Mouse (Mus musculus): ENCODE data around the gene Dctpp1. TPM values are rescaled to one million over a fixed set of nuclear protein-coding genes. Genes with fewer than 3 reads are reported as not detected.
"Not testable (repeated sequence)": the region's sequence is repeated elsewhere in the genome, so short reads cannot be mapped to it uniquely, and the experiment has no call there.

The Dctpp1 gene
- total RNA-seq, 1 experiment from 2014 or later, result 50.7 TPM

DNA sequence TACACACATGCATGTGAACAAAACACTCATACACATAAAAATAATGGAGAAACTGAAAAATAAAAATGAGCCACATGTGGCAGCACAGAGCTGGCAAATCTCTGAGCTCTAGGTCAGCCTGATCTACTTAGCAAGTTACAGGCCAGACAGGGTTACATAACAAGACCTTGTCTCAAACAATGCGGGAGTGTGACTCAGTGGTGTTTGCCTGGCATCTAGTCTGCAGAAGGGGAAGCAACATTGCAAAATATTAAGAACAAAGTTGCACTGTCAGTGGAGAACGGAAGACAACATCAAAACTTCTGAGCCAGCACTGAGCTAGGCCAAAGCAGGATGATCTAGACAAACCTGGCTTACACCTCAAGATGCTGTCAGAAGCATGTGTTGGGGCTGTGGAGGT is 9.7 kb upstream of the Dctpp1 start:
- no peak for DNase-seq

DNA sequence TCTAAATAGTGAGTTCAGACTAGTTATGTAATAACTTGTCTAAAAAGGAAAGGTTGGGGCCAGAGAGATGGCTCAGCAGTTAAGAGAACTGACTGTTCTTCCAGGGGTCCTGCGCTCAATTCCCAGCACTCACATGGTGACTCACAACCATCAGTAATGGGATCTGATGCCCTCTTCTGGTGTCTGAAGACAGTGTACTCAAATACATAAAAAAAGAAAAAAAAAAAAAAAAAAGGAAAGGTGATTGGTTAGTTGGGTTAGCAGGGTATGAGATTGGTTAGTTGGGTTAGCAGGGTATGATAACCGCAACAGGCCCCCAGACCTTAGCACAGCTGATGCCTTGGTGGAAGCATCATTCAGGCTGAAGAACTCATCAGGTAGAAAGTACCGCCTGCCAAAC is 3.0 kb upstream of the Dctpp1 start:
- DNase-seq, result no peak

DNA sequence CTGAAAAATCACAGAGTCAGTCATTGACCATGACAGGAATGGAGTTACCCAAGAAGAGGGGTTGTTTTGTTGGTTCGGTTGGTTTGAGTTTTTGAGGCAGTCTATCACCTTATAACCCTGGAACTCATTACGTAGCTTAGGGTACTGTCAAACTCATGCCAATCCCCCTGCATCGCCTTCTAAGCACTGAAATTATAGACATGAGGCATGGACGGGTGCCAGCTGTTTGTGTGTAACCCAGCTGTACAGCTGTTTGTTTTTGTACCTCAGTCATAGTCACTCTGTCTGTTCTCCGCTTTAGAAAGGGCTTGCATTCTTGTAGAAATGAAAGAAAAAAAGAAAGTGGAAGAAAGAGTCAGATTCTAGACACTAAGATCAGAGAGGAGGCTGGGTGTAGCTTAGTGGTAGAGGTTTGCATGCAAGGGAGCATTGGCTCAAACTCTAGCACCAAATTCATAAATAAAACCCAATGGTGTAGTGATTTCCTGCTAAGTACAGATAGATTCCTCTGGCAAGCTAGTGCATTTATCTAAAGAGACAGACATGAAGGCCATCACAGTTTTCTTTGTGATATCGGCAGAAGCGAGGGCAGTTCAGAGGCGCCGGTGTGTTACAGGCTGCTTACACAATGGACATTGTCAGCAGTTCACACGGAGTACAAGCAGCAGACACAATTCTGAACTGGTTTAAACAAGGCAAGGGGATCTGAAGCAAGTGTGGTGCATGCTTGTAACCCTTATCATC is 1.9 kb upstream of the Dctpp1 start:
- DNase-seq, result no peak

DNA sequence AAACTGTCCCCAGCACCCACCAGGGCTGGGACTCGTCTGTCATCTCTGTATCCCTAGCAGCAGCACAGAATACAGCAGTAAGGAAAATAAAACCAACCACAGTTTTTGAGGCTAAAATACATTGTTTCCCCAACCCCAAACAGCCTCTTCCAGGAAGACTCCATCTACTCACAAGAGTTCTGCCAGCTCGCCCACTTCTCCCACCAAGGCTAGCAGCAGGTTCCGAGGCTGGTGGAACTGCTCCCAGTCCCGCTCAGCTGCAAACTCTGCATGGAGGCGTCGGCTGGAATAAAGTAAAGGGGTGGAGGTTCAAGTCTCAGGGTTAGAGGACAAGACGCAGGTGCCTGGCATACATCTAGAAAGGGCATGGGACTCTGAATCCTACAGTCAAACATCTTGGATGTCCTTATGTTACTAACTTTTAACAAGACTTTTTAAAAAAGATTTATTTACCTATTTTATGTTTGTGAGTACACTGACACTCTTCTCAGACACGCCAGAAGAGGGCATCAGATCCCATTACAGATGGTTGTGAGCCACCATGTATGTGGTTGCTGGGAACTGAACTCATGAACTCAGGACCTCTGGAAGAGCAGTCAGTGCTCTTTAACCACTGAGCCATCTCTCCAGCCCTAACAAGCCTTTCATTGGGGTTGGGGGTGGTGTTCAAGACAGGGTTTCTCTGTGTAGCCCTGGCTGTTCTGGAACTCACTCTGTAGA is 1.2 kb downstream of the Dctpp1 start:
- DNase-seq, result no peak

DNA sequence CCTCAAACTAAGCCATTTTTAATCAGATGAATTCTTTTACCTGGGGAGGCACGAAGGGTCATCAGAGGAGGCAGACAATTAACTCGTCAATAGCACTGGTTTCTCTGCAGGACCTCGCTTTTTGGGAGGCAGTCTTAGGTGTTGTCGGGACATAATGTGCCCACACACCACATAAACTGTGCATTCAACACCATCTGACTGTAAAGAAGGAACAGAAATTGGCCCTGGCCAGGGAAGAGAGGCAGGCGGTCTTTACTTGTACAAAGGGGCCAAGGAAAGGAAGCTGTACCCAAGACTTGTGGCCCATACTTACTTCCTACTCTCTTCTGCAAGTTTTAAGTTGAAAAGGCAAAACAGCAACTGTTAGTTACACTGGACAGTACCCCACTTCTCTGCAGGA is 4.0 kb downstream of the Dctpp1 start:
- DNase-seq, result no peak

DNA sequence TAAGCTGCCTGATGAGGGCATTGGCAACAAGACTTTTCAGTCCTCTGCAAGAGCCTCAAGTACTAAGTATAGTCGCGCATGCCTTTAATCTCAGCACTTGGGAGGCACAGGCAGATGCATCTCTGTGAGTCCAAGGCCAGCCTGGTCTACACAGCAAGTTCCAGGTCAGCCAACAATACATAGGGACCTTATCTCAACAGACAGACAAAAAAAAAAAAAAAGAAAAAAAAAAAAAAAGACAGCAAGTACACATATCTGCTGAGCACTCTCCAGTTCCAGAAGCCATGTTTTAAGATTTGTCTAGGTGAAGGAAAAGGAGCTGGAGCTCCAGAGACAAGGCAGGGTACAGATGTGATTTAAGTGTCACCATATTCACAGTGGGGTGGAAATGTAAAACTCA is 4.5 kb downstream of the Dctpp1 start:
- DNase-seq, result no peak

DNA sequence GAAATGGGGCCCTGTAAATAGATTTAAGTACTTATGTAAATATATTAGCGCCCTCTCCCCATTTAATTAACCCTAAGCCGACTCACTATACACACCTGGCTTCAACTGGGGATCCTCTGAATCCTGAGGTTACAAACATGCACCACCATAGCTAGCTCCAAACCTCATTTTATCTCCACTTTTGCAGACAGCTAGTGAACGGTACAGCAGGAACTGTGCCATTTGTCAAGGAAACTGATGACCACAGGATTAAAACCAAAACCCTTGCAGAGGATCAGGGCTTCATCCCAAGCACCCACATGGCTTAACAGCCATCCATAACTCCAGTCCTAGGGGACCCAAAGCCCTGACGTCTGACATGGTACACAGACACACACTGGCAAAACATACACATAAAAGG is 5.5 kb downstream of the Dctpp1 start:
- DNase-seq, result no peak

DNA sequence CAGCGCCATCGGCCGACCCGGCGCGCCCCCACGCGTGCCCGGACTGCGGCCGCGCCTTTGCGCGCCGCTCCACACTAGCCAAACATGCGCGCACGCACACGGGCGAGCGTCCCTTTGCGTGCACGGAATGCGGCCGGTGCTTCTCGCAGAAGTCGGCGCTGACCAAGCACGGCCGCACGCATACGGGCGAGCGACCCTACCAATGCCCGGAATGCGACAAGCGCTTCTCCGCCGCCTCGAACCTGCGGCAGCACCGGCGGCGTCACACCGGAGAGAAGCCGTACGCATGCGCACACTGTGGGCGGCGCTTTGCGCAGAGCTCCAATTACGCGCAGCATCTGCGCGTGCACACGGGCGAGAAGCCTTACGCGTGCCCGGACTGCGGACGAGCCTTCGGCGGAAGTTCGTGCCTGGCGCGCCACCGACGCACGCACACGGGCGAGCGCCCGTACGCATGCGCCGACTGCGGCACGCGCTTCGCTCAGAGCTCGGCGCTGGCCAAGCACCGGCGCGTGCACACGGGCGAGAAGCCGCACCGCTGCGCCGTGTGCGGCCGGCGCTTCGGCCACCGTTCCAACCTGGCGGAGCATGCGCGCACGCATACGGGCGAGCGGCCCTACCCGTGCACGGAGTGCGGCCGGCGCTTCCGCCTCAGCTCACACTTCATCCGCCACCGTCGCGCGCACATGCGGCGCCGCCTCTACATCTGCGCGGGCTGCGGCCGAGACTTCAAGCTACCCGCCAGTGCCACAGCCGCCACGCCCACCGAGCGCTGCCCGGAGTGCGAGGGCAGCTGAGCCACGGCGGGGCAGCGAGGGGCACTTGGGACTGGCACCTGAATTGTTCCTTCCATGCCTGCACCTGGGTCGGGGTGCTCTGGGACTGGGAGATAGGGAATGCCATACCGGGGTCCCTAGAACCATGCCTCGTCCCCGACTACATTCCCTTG is 6.4 kb downstream of the Dctpp1 start:
- peak; percentile 96 for DNase-seq

DNA sequence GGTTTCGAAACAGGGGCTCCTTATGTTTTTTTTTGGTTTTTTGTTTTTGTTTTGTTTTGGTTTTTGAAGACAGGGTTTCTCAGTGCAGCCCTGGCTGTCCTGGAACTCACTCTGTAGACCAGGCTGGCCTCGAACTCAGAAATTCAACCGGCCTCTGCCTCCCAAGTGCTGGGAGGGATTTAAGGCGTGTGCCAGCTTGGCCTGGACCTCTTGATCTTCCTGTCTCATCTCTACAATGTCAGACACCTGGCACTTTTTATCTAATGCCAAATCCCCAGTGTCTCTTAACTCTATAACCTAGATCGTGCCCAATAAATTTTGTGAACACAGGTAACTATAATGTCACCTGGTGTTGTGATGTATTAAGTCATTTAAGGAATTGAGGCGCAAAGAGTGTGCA is 7.2 kb downstream of the Dctpp1 start:
- DNase-seq, result no peak

DNA sequence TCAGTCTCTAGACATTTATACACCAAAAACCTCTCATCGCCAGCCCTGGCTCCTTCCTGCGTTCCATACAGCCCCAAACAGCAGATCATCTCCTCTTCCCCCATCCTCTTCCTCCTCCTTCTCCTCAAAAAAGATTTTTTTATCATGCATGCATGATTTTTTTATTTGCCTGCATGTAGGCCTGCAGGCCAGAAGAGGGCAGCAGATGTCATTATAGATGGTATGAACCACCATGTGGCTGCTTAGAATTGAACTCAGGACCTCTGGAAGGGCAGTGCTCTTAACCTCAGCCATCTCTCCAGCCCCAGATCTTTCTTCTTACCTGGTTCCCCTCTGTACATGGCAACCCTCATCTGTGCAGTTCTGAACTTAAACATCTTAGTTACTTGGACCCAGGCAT is 8.1 kb downstream of the Dctpp1 start:
- DNase-seq, result no peak

DNA sequence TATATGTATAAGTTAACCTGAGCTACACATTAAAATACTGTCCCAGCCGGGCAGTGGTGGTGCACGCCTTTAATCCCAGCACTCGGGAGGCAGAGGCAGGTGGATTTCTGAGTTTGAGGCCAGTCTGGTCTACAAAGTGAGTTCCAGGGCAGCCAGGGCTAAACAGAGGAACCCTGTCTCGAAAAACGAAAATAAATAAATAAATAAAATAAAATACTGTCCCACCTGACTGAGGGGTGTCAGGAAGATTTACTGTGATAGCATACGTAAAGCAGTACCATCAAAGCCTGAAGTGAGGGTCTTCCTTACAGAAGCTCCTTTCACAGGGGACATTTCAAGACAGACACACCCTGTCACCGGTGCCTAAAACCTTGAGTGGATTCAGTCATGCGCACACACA is 10.0 kb downstream of the Dctpp1 start:
- not testable (repeated sequence) for DNase-seq

DNA sequence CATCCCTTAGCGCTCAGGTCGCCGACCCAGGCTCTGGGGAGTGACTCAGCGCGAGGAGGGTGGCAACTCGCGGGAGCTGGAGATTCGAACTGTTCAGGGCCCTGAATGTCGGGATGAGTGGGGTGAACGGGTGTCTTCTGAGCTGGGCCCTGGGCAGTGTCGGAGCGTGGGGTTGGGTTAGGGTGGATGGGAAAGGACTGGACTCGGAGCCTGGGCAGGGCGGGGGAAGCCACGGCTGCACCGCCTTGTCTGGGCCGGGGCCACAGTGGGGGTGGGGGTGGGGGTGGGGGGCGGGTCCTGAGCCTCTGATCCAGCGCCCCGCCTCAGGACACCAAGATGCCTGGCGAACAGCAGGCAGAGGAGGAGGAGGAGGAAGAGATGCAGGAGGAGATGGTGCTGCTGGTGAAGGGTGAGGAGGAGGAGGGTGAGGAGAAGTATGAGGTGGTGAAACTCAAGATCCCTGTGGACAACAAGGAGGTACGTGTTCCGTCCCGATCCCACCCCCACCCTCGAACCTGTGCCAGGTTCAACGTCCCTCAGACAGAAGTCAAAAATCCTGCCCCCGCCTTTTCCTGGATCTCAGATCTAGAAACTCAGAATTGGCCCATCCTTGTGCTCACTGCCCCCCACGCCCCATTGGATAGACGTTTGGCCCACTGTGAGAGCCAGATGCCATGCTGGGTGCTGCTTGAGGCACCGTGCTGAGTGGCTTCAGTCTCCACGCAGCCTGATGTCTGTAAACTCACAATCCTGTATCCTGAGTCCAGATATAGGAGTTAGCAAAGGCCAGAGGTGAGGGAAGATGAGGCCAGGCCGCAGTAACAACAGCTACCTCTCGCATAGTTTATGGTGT is 15.6 kb downstream of the Dctpp1 start:
- peak; percentile 55 for DNase-seq

DNA sequence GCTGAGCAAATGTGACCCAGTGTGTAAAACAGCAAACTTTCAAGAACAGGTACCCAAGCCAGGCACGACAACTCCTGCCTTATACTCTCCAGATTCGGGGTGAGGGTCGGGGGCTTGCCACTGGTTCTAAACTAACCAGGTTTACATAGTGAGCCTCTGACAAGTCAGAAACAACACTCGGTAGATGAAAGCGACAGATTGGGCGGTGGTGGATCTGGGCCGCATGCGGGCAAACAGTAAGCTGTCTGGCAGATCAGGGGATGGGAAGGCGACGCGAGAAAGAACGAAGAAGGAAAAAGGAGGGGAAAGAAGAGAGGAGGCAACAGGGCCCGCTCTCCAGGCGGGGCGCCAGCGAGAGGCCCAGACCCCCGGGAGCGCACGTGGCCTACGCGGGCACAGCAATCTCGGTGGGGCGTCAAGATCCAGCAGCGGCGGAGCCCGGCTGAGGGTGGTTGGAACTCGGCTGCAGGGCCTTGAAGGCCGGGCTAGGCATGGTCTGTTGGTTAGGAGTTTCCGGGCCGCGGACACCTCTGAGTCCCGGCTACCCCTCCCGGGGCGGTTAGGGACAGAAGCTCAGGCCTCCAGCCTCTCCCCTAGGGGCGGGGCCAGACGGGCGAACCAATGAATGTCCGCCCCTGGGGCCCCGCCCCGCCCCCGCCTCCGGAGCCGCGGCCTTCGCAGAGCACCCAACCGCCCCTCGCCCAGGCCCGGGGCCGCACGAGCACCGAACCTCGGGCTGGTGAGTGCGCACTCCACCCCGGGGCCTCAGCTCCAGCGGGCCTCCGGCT is 16.4 kb downstream of the Dctpp1 start, which contains the start of gene Zfp771:
Zfp771 (plus strand) TSS at position 405 of the 788 bp plus-strand sequence.
- peak; percentile 97 for DNase-seq

DNA sequence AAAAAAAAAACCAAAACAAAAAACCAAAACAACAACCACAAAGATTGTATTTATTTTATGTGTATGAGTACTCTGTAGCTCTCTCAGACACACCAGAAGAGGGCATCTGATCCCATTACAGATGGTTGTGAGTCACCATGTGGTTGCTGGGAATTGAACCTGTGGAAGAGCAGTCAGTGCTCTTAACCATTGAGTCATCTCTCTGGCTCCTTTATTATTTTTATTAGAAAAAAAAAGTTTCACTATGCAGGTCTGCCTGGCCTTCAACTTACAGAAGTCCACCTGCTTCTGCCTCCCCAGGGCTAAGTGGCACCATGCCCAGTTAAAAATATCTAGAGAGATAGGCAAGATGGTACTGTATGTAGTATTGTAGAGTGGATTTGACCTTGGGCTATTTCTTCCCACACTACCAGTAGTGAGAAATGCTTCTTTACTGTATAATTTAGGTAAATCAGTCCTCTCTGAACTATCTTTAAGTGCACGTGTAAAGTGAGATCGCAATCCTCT is 17.1 kb downstream of the Dctpp1 start:
- DNase-seq, result no peak

DNA sequence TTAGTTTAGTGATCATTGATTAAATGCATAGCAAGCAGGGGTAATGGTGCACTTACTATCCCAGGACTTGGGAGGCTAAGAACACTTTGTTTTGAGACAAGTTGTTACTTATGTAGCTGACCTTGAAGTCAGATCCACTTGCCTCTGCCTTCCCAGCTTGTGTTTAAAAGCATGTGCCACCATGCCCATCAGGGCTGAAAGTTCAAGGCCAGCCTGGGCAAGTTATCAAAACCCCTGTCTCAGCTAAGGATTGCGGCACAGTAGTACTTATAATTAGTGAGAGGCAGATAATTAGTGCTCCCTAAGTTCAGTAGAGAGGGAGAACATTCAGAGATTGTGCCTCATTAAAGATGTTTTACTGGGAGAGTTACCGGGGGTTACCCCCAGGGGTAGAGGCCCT is 25.7 kb downstream of the Dctpp1 start:
- peak; percentile 31 for DNase-seq

DNA sequence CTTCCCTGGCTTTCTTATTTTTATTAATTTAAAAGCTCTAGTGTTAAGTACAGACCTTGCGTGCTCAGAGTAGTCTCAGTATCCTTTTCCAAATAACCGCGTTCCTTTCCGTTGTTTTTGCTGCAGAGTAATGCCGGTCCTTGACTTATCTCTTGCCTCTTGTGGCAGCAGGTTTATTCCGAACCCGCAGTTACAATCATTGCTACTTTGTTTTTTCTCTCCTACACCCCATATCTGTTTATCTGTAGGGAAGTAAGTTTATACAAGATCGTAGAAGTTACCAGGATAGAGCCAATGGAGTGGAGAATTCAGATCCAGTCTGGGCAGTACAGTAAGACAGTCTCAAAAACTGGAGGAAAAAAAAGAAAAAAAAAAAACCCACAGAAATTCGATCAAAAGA is 26.7 kb downstream of the Dctpp1 start:
- DNase-seq, result no peak

DNA sequence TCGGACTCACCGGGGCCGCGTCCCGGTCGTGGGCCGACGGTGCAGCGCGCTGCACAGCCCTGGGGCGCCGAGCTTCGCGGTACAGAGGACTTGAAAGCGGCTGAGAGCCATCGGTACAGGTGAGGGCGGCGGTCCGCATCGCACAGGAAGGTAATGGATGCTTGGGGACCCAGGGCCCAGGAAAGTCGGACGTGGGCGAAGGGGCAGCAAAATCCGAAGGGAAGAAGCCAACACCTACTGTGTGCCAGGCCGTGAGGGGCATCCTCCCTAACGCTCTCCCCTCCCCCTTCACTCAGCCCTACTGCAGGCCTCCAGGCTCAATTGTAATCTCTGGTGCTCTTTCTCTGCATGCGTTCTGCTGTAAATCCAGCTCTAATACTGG is 27.1 kb downstream of the Dctpp1 start:
- DNase-seq, result no peak

DNA sequence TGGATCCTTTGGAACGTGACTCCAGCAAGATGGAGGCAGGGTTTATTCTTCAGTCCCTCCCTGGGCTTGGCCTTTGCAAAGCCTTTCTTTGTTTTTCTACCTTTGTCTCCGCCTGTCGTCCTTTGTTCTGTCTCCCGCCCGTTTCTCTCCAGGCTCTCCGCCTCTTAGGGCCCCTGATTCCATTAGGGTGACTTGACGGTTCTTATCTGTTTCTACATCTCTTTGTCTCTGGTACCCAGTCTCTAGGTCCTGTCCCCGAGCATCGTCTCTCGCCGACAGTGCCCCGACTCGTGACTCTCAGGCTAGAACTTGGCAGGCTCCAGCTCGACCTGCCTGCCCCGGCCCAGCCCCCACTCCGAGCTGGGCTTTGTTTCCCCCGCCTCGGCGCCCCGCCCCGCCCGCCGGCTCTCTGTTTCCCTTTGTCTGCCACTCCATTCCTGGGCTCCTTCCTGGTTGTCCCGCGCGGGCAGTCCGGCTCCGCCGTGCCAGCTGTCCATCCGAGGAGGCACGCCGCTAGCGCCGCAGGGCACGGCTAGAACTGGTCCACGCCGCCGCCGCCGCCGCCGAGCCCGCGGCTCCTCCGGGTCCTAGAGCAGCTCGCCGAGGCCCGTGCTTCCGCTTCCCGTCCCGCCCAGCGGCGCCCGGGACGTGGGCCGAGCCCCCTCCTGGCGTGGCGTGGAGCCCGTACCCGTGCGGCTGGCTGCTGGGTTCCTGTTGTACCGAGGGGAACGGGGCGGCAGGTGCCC is 27.7 kb downstream of the Dctpp1 start, which contains the start of the genes Zfp553 and Sept1:
Zfp553 (plus strand) TSS at position 440 of the 746 bp plus-strand sequence.
Sept1 (minus strand) TSS at position 509 of the 746 bp plus-strand sequence.
- DNase-seq, result peak; percentile 87

DNA sequence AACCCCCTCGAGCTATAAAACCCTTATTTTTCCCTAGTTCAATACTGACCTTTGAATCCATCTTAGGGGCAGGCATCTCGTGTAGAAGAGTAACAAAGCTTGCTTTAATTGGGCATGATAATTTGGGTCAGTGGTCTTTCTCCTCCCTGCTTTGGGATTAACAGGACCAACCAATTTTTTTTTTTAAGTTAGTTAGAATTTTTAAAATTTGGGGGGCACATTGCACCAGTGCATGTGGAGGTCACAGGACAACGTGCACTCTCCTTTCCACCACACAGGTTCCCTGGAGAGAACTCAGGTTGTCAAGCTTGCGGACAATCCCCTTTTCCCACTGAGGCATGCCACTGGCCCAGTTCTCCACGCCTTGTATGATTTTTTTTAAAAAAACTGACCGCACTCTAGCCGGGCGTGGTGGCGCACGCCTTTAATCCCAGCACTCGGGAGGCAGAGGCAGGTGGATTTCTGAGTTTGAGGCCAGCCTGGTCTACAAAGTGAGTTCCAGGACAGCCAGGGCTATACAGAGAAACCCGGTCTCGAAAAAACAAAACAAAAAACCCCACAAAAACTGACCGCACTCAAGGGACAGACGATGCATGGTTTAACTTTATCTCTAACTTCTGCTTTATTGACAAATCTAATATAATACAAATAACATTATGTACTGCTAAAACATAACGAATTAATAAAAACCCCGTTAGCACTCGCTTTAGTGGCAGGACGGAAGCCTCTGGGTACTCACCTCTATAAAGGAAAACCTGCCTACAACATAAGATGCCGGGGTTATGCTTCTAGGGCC is 28.5 kb downstream of the Dctpp1 start:
- no peak for DNase-seq

Measured in adrenal gland, postnatal 25 days (tissue).